Mouse (Mus musculus) adrenal gland (tissue): Measurements from ENCODE around the gene Lrguk.

Experiments
- intact Hi-C: fragments of 180-260 bp; cut with DNase I; formaldehyde crosslinking; loops from one replicate; pipeline ENCODE4 v1.15.1; 2025

The Lrguk gene

DNA sequence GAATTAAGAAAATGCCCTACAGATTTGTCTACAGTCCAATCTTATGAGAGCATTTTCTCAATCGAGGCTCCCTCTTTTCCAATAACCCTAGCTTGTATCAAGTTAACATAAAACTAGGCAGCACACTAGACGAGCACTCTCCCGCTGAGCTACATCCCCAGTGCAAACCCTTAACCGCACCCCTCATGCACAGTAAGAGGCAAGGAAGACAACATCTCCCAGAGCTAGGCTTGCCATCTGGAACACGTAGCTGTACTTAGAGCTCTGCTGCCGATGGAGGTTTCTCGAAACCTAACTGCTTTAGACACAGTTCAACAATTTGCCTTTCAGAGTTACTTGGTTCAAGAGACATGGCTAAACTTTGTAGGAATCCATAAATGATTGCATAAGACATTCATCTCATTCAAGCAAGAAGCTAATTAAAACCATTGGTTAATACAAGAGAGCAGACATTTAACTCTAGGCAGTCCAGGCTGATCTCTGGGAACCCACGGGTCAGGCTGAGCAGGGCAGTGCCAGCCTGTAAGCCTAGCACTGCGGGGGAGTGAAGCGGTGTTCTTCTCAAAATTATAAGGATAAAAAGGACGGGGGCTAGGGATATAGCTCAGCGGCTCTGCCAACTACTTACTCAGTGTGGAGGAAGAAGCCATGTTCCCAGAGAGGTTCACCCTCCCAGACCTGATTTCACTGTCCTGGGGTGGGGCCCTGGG, 142.7 kb downstream of the Lrguk start:
- intact Hi-C loops, result no loop called here

GRCm38 (mm10) chr6:34173251-34173650, 144.0 kb downstream of the Lrguk start:
- intact Hi-C loops, result no loop called here

DNA sequence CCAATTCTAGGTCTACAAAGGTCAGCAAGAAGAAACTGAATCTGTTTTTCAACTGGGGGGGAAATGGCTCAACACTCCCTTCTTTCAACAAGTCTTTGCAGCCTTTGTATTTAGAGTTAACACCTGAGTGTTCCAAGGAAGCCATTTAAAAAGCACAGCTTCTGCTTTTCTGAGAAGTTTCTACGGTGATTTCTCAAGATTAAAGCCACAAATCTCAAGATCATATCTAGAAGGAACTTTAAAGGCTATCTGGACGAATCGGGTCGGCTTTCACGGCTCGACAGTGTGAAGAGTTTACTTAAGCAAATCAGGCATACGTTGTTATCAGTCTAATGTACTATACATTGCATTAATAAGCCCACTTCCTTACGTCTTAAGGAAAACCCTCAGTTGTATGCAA, 145.5 kb downstream of the Lrguk start:
- intact Hi-C loops, result no loop called here

DNA sequence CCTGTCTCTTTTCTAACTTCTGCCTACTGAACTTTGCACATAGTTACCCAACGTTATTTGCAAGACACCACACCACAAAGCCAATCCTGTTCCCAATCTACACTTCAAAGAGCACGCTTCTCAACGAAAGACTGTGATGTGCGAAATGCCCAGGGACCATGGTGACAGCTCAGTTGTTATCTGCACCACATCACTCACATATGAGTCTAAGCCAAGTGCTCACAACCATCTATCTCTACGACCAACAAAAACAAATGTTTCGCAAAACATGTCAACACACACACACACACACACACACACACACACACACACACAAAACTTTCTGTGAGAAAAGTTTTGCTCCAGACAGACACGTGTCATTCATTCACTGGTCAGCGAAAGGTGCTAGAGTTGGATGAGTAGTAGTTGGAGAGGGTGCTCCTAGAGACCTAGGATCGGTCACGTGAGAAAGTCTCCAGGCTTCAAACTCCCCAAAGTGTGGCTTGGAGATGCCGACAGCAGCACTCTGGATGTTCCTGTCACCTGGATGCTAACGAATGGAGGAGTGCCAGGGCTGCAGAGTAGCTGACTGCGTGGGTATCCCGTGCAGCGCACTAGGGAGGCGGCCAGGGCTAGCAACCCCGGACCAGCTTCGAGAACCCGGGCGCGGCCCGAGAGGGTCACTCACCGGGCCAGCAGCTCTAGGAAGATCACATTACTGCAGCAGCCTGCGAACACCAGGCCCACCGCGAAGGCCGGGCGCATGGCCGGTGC, 147.0 kb downstream of the Lrguk start:
- intact Hi-C loops, result no loop called here

- intact Hi-C loops, result no loop called here
Measured at GRCm38 (mm10) chr6:34176864-34177247, 147.6 kb downstream of the Lrguk start, which contains the start of gene Slc35b4. TSS of gene Slc35b4 (minus strand) at chr6:34177111.

DNA sequence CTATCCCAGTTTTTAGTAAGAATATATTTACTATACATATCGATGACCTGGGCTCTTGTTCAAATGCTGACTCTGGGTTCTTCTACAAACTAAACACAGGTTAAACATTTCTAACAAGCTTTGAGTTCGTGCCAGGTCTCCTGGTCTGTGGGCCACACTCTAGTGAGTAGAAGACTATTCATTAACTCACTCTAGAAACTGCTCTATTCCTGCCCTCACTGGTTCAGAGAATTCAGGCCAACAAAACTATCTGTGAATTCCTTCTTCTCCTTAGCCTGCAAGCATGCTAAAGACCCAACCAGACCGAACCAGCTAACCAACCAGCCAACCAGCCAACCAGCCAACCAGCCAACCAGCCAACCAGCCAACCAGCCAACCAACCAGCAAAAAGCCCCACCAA, 149.8 kb downstream of the Lrguk start:
- intact Hi-C loops, result no loop called here

- intact Hi-C loops, result no loop called here
Measured at GRCm38 (mm10) chr6:34179911-34180310, 150.7 kb downstream of the Lrguk start.

DNA sequence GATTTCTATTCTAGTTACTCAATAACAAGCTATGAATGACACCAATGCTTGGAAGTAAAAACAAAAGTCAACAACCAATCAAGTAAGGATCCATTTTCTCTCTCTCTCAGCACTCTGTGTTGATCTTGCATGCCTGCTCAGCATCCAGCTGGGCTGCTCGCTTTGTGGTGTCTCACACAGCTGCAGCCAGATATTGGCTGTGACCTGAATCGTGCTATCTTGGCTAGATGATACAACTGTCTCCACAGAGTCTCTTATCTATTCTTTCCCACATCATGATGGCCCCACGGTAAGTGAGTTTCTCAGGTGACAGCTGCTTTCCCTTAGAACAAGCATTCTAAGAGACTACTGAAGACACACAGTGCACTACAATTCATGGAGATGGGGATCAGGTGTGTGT, 152.7 kb downstream of the Lrguk start:
- intact Hi-C loops, result no loop called here

GRCm38 (mm10) chr6:34183326-34183725, 154.1 kb downstream of the Lrguk start:
- intact Hi-C loops, result no loop called here
